7 mouse cellular contexts compared by ENCODE assay signal in genomic region chr17:44239030-44239721, GRCm38 (mm10). TPM values are rescaled to one million over a fixed set of nuclear protein-coding genes. Genes with fewer than 3 reads are reported as not detected.
DNase-seq lines count a peak whose midpoint lies in the region; ATAC-seq lines count a peak whose summit lies in the region.

No protein-coding gene starts in this region.

- ATAC-seq in common myeloid progenitor, adult 5-6 weeks (replicated peaks; ENCODE audit: low read depth, poor library complexity, severe bottlenecking): peak; percentile 92
- ATAC-seq in heart, embryonic 15.5 days (replicated peaks; ENCODE audit: insufficient number of reproducible peaks, insufficient read depth, low FRiP score, low read depth): peak; percentile 85

- no peaks in the 10 kb centered on the region for H3K36me3 ChIP-seq in heart, embryonic 15.5 days

- no peaks in the 10 kb centered on the region for H3K27me3 ChIP-seq in heart, embryonic 15.5 days

- 0 out of 2 replicates have a peak overlapping the region, but pooled peaks have one; percentile 20 for H3K9ac ChIP-seq in heart, embryonic 15.5 days

- peak overlapping the region; percentile 59 for H3K4me2 ChIP-seq in heart, embryonic 15.5 days

- H3K27ac ChIP-seq in heart, embryonic 15.5 days: peak overlapping the region; percentile 84

- DNase-seq in Muller cell, postnatal 12 days (ENCODE audit: inconsistent ontology term): peak; percentile 92
- DNase-seq in kidney, postnatal 10 days: peak; percentile 79
- DNase-seq in lung, postnatal 4 days: peak; percentile 69 to 78
- peak; percentile 53 for DNase-seq in testis, postnatal 10 days (ENCODE audit: low spot score)
- no peak for DNase-seq in cerebellum, adult 9-10 months

- 8% methylated on average over 10 of the region's 10 CpGs for WGBS in heart, embryonic 15.5 days

- peaks cover 20% of the 10 kb centered on the region for H3K4me1 ChIP-seq in heart, embryonic 15.5 days (replicated peaks)

- no peaks in the 10 kb centered on the region for H3K9me3 ChIP-seq in heart, embryonic 15.5 days (replicated peaks)

- H3K4me3 ChIP-seq in heart, embryonic 15.5 days: peak overlapping the region; percentile 32

RNA-seq across cellular contexts. Expression of gene Clic5, which starts 50.8 kb away (rescaled TPM):
- total RNA-seq in common myeloid progenitor, adult 5-6 weeks (2017): 2.6 and 3.1 TPM in 2 replicates
- 12.4 and 12.5 TPM in 2 replicates for polyA plus RNA-seq in heart, embryonic 15.5 days (2015; fragmentation: Nextera tagmentation; extraction: Ambion mirVana)
